Mouse (Mus musculus) brain, embryonic 14.5 days (tissue): ENCODE results near the gene Zfp354a.
"Not testable (repeated sequence)": the region's sequence is repeated elsewhere in the genome, so short reads cannot be mapped to it uniquely, and the experiment has no call there.

ENCODE experiments used
- CTCF ChIP-seq: fragments of 200-500 bp; IDR thresholded peaks from 2 replicates; pipeline ENCODE4 v1.5.1; 2012; ENCODE audit warnings: inconsistent platforms, mild to moderate bottlenecking, moderate library complexity, borderline replicate concordance; ENCODE audit not compliant: insufficient read depth, insufficient read length; ENCODE audit errors: extremely low read depth
- POLR2A ChIP-seq: fragments of 200-500 bp; IDR thresholded peaks from 2 replicates; pipeline ENCODE4 v1.6.1; 2012; ENCODE audit warnings: mild to moderate bottlenecking, inconsistent platforms, borderline replicate concordance; ENCODE audit not compliant: poor library complexity, insufficient read depth, insufficient read length, severe bottlenecking; ENCODE audit errors: extremely low read depth

GRCm38 (mm10) chr11:51044776-51045175, 14.3 kb upstream of the Zfp354a start:
- TF ChIP-seq POLR2A, CTCF: not testable (repeated sequence)
